Mouse (Mus musculus): ENCODE data around the gene Dgcr2. TPM values are rescaled to one million over a fixed set of nuclear protein-coding genes. Genes with fewer than 3 reads are reported as not detected.
A peak's percentile ranks its signal among the peaks of the same experiment; 100 is the strongest.

The Dgcr2 gene
- polyA plus RNA-seq (2015; fragmentation: Nextera tagmentation; extraction: Ambion mirVana): 96.8 and 97.0 TPM in 2 replicates

- ATAC-seq (ENCODE audit: insufficient number of reproducible peaks, insufficient read depth, low FRiP score, low TSS enrichment, low read depth): no peak
- H3K27me3 ChIP-seq: no peaks in the 10 kb centered on the region
- WGBS: 93% methylated on average over 14 of the region's 14 CpGs
- H3K9ac ChIP-seq: no peak within 1 kb of the TSS
- peaks cover 56% of the 10 kb centered on the region for H3K36me3 ChIP-seq
- no peaks in the 10 kb centered on the region for H3K9me3 ChIP-seq
- H3K4me1 ChIP-seq: no peaks in the 10 kb centered on the region
- no peak within 1 kb of the TSS for H3K27ac ChIP-seq
- no peak within 1 kb of the TSS for H3K4me3 ChIP-seq
- no peak within 1 kb of the TSS for H3K4me2 ChIP-seq
Observed at GRCm38 (mm10) chr16:17898462-17898861, at the start of gene Dgcr2, which contains the start of gene Tssk2. TSS of gene Dgcr2 (minus strand) at chr16:17898562. TSS of gene Tssk2 (plus strand) at chr16:17898637.

GRCm38 (mm10) chr16:17945081-17945831 lies 46.9 kb upstream of the Dgcr2 start:
- no peaks in the 10 kb centered on the region for H3K27me3 ChIP-seq
- H3K4me3 ChIP-seq: no peak overlapping the region
- 57% methylated on average over 7 of the region's 7 CpGs for WGBS
- H3K9me3 ChIP-seq: no peaks in the 10 kb centered on the region
- no peak for ATAC-seq (ENCODE audit: insufficient number of reproducible peaks, insufficient read depth, low FRiP score, low TSS enrichment, low read depth)
- peaks cover 8% of the 10 kb centered on the region for H3K4me1 ChIP-seq
- H3K27ac ChIP-seq: no peak overlapping the region
- H3K4me2 ChIP-seq: no peak overlapping the region
- H3K9ac ChIP-seq: no peak overlapping the region
- H3K36me3 ChIP-seq: no peaks in the 10 kb centered on the region

- Histone ChIP-seq H3K27me3 (no peaks in the 10 kb centered on the region), H3K36me3 (no peaks in the 10 kb centered on the region), H3K9ac (no peak overlapping the region), H3K27ac (no peak overlapping the region), H3K4me1 (no peaks in the 10 kb centered on the region), H3K9me3 (no peaks in the 10 kb centered on the region), H3K4me2 (no peak overlapping the region), H3K4me3 (no peak overlapping the region)
- WGBS: 67% methylated on average over 8 of the region's 8 CpGs
- no peak for ATAC-seq (ENCODE audit: insufficient number of reproducible peaks, insufficient read depth, low FRiP score, low TSS enrichment, low read depth)
Observed at GRCm38 (mm10) chr16:17943466-17943865, 45.1 kb upstream of the Dgcr2 start.

GRCm38 (mm10) chr16:17939255-17939751 lies 40.9 kb upstream of the Dgcr2 start:
- Histone ChIP-seq H3K4me3 (no peak overlapping the region), H3K27me3 (peaks cover 27% of the 10 kb centered on the region), H3K4me1 (no peaks in the 10 kb centered on the region), H3K27ac (no peak overlapping the region), H3K36me3 (no peaks in the 10 kb centered on the region), H3K9ac (no peak overlapping the region), H3K9me3 (no peaks in the 10 kb centered on the region), H3K4me2 (no peak overlapping the region)
- WGBS: 61% methylated on average over 9 of the region's 9 CpGs
- ATAC-seq (ENCODE audit: insufficient number of reproducible peaks, insufficient read depth, low FRiP score, low TSS enrichment, low read depth): no peak

- Histone ChIP-seq H3K4me2 (no peak overlapping the region), H3K9me3 (no peaks in the 10 kb centered on the region), H3K27ac (no peak overlapping the region), H3K27me3 (peaks cover 27% of the 10 kb centered on the region), H3K4me1 (no peaks in the 10 kb centered on the region), H3K36me3 (no peaks in the 10 kb centered on the region), H3K9ac (no peak overlapping the region), H3K4me3 (no peak overlapping the region)
- ATAC-seq (ENCODE audit: insufficient number of reproducible peaks, insufficient read depth, low FRiP score, low TSS enrichment, low read depth): no peak; the same call in 1 of the 2 replicates
- 6% methylated on average over 7 of the region's 7 CpGs for WGBS
Observed at GRCm38 (mm10) chr16:17938821-17939220, 40.5 kb upstream of the Dgcr2 start.

GRCm38 (mm10) chr16:17938187-17938586 lies 39.8 kb upstream of the Dgcr2 start:
- Histone ChIP-seq H3K4me1 (no peaks in the 10 kb centered on the region), H3K9me3 (no peaks in the 10 kb centered on the region), H3K36me3 (no peaks in the 10 kb centered on the region), H3K4me2 (no peak overlapping the region), H3K9ac (no peak overlapping the region), H3K27me3 (peaks cover 27% of the 10 kb centered on the region), H3K4me3 (no peak overlapping the region), H3K27ac (no peak overlapping the region)
- 73% methylated on average over 7 of the region's 7 CpGs for WGBS
- no peak for ATAC-seq (ENCODE audit: insufficient number of reproducible peaks, insufficient read depth, low FRiP score, low TSS enrichment, low read depth)

GRCm38 (mm10) chr16:17936776-17937175 lies 38.4 kb upstream of the Dgcr2 start:
- no peak overlapping the region for H3K4me2 ChIP-seq
- H3K4me1 ChIP-seq: no peaks in the 10 kb centered on the region
- WGBS: 79% methylated on average over 10 of the region's 10 CpGs
- H3K27me3 ChIP-seq: peaks cover 27% of the 10 kb centered on the region
- H3K9me3 ChIP-seq: no peaks in the 10 kb centered on the region
- no peaks in the 10 kb centered on the region for H3K36me3 ChIP-seq
- ATAC-seq (ENCODE audit: insufficient number of reproducible peaks, insufficient read depth, low FRiP score, low TSS enrichment, low read depth): no peak
- no peak overlapping the region for H3K9ac ChIP-seq
- no peak overlapping the region for H3K27ac ChIP-seq
- no peak overlapping the region for H3K4me3 ChIP-seq

GRCm38 (mm10) chr16:17934445-17934910 lies 36.1 kb upstream of the Dgcr2 start:
- Histone ChIP-seq H3K4me3 (no peak overlapping the region), H3K36me3 (no peaks in the 10 kb centered on the region), H3K4me1 (no peaks in the 10 kb centered on the region), H3K9ac (no peak overlapping the region), H3K9me3 (no peaks in the 10 kb centered on the region), H3K27ac (no peak overlapping the region), H3K4me2 (no peak overlapping the region), H3K27me3 (peaks cover 27% of the 10 kb centered on the region)
- 58% methylated on average over 3 of the region's 3 CpGs for WGBS
- no peak for ATAC-seq (ENCODE audit: insufficient number of reproducible peaks, insufficient read depth, low FRiP score, low TSS enrichment, low read depth)

- Histone ChIP-seq H3K27ac (no peak overlapping the region), H3K4me2 (no peak overlapping the region), H3K36me3 (no peaks in the 10 kb centered on the region), H3K4me1 (0 out of 2 replicates have a peak, but pooled peaks cover 1% of the 10 kb centered on the region), H3K27me3 (peaks cover 27% of the 10 kb centered on the region), H3K4me3 (no peak overlapping the region), H3K9ac (no peak overlapping the region), H3K9me3 (no peaks in the 10 kb centered on the region)
- ATAC-seq (ENCODE audit: insufficient number of reproducible peaks, insufficient read depth, low FRiP score, low TSS enrichment, low read depth): no peak
- WGBS: 68% methylated on average over 9 of the region's 9 CpGs
Observed at GRCm38 (mm10) chr16:17933594-17934444, 35.5 kb upstream of the Dgcr2 start.

- Histone ChIP-seq H3K9me3 (no peaks in the 10 kb centered on the region), H3K4me3 (no peak overlapping the region), H3K27ac (no peak overlapping the region), H3K36me3 (no peaks in the 10 kb centered on the region), H3K27me3 (peaks cover 15% of the 10 kb centered on the region; the same call in 1 of the 2 replicates), H3K9ac (no peak overlapping the region), H3K4me2 (no peak overlapping the region), H3K4me1 (peaks cover 10% of the 10 kb centered on the region)
- ATAC-seq (ENCODE audit: insufficient number of reproducible peaks, insufficient read depth, low FRiP score, low TSS enrichment, low read depth): no peak
- WGBS: 72% methylated on average over 5 of the region's 5 CpGs
Observed at GRCm38 (mm10) chr16:17931906-17932460, 33.6 kb upstream of the Dgcr2 start.

- Histone ChIP-seq H3K27me3 (no peaks in the 10 kb centered on the region), H3K4me1 (peaks cover 14% of the 10 kb centered on the region), H3K4me2 (no peak overlapping the region), H3K4me3 (no peak overlapping the region), H3K36me3 (peaks cover 18% of the 10 kb centered on the region), H3K9me3 (no peaks in the 10 kb centered on the region), H3K9ac (no peak overlapping the region), H3K27ac (peak overlapping the region; percentile 80; the same call in 1 of the 2 replicates)
- ATAC-seq (ENCODE audit: insufficient number of reproducible peaks, insufficient read depth, low FRiP score, low TSS enrichment, low read depth): no peak
- 83% methylated on average over 2 of the region's 2 CpGs for WGBS
Observed at GRCm38 (mm10) chr16:17929631-17930030, 31.3 kb upstream of the Dgcr2 start.

Measured in embryonic facial prominence, embryonic 13.5 days (tissue).